Mouse (Mus musculus): ENCODE data around the gene Dntt.
A peak's percentile ranks its signal among the peaks of the same experiment; 100 is the strongest.

The Dntt gene

GRCm38 (mm10) chr19:41073746-41074455, 44.8 kb downstream of the Dntt start:
- no peak for DNase-seq

- DNase-seq, result no peak
These were observed 47.8 kb downstream of the Dntt start, which contains the start of gene Opalin for GRCm38 (mm10) chr19:41076906-41077305. Opalin (minus strand) TSS chr19:41077113.

- DNase-seq, result no peak
These were observed 52.5 kb downstream of the Dntt start for GRCm38 (mm10) chr19:41081589-41081988.

GRCm38 (mm10) chr19:41083646-41084045, 54.6 kb downstream of the Dntt start:
- DNase-seq, result no peak

GRCm38 (mm10) chr19:41086289-41086688, 57.2 kb downstream of the Dntt start:
- DNase-seq, result no peak

- DNase-seq, result peak; percentile 74
These were observed 57.6 kb downstream of the Dntt start for GRCm38 (mm10) chr19:41086700-41087099.

- no peak for DNase-seq
These were observed 58.8 kb downstream of the Dntt start for GRCm38 (mm10) chr19:41087901-41088300.

- DNase-seq, result peak; percentile 52
These were observed 59.4 kb downstream of the Dntt start for GRCm38 (mm10) chr19:41088491-41088890.

- peak; percentile 67 for DNase-seq
These were observed 60.8 kb downstream of the Dntt start for GRCm38 (mm10) chr19:41089833-41090232.

GRCm38 (mm10) chr19:41091901-41092300, 62.8 kb downstream of the Dntt start:
- DNase-seq, result no peak

- DNase-seq, result no peak
These were observed 68.0 kb downstream of the Dntt start for GRCm38 (mm10) chr19:41097038-41097437.

GRCm38 (mm10) chr19:41100863-41101262, 71.8 kb downstream of the Dntt start:
- no peak for DNase-seq

- DNase-seq, result no peak
These were observed 72.3 kb downstream of the Dntt start for GRCm38 (mm10) chr19:41101390-41101789.

- no peak for DNase-seq
These were observed 75.8 kb downstream of the Dntt start for GRCm38 (mm10) chr19:41104922-41105321.

- DNase-seq, result no peak
These were observed 78.5 kb downstream of the Dntt start for GRCm38 (mm10) chr19:41107530-41107929.

GRCm38 (mm10) chr19:41108666-41109065, 79.6 kb downstream of the Dntt start:
- no peak for DNase-seq
